Mouse (Mus musculus) left cerebral cortex, postnatal 10 days (tissue): ENCODE data around the gene Odc1. TPM values are rescaled to one million over a fixed set of nuclear protein-coding genes. Genes with fewer than 3 reads are reported as not detected.

Experiments
- DNase-seq, 2 experiments: peaks; one replicate each; pipeline ENCODE4 v3.0.0; 2021 to 2022; ENCODE audit warnings: low spot score in 2 of 2, mixed read lengths in 1 of 2; ENCODE audit errors: extremely low spot score in 1 of 2
- intact Hi-C: fragments of 180-260 bp; cut with DNase I; formaldehyde crosslinking; loops from one replicate; pipeline ENCODE4 v1.15.1; 2025
- total RNA-seq, 2 experiments: library from RNA; stranded (reverse); gene quantifications; 2 replicates each; pipeline ENCODE4 v1.2.3; 2021

The Odc1 gene
- total RNA-seq, 2 experiments from 2014 or later: 82.2 to 85.0 TPM

DNA sequence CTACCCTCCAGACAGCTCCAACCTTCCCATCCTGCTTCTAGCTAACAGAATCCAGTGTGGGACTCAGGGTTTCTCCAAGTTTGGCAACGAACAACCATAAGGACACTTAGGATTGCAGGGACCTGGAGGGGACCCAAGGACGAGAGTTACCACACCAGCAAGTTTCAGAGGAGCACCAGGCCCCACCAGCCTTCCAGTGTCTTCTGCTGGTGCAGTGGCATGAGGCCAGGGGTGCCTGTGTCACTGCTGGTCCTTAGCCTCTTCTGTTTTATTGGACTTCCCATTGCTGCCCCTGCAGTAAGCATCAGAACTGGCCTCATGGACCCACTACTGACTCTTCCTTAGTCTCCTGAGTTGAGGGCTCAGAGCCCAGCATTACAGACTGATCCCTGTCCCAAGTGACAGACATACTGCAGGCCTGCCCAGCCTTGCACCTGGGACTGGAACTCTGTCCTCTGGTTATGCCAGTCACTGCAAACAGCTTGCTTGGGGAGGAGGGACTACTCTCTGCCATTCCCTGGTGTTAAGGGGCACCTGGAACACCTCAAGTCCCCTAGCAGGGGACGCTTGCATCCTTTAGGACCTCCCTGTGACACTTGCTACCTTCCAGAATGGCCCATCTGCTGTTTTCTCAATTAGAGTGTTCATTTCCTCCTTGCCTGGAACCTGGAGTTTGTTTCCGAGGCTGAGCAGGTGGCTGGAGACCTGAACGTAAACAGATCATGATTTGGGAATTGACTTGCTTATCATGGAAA is 30.7 kb downstream of the Odc1 start:
- intact Hi-C loops: no loop called here
- no peak for DNase-seq

DNA sequence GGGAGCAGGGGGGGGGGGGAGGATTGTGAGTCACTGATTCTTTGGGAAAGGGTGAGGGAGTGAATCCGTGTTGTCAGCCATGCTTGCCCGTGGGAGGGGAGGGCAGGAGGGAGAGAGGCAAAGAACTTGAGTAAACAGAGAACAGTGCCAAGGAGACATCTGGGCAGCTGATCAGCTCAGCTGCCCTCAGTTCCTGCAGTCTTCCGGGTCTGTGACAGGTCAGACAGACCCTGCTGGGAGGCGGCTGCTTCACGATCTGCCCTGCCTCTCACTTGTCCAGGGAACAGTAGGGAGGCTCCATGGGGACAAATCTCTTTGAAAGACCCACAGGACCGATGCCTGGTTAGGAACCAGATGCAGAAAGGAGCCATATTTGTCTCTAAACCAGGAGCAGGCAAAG is 31.4 kb downstream of the Odc1 start:
- DNase-seq: peak in 1 of 2 experiments; percentile 59
- intact Hi-C loops: no loop called here

DNA sequence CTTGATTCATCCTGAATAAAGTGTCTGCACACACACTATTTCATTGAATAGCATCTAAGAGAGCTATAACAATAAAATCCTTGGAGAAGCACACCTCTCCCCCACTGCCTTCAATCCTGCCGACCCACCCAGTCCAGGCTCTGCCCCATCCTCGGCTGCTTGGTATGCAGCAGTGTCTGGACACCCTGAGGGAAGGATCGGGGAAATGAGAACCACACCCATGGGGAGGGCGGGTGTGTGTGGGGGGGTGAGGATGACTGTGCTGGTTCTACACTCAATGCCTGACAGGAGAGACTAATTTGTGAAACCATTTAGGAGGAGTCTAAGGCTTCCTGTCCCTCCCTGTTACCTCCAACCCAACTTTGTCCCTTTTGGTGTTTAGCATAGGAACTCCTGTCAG is 34.0 kb downstream of the Odc1 start:
- no peak for DNase-seq
- intact Hi-C loops: no loop called here

DNA sequence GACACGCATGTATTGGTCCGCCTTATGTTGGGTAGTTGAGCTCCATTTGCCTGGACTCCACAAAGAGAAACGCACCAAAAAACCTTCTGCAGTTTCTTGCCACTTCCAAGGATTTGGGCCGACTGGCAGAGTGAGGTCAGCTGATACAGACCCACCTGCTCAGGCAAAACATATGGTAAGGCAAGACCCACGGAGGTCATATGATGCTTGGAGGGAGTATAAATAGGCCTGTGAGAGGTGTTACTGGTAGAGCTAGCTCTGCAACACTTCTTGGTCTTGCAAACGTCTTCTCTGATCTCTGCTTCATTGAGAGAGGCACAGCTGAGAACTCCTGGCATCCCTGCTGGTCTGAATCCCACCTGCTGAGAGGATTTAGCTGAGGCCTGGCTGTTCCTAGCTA is 36.4 kb downstream of the Odc1 start:
- intact Hi-C loops: no loop called here
- no peak for DNase-seq

DNA sequence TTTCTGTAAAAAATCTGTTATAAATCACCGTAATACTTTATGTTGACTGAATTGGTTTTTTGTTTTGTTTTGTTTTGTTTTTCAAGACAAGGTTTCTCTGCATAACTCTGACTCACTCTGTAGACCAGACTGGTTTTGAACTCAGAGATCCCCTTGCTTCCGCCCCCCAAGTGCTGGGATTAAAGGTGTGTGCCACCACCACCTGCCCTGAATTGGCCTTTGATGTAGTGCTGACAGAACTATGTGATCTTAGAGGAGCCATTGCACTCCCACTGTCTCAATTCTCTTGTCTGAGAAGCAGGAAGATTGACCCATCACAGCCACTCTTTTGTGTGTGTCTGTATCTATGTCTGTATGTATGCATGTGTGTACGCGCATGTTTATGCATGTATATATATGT is 37.8 kb downstream of the Odc1 start:
- intact Hi-C loops: no loop called here
- DNase-seq: no peak

DNA sequence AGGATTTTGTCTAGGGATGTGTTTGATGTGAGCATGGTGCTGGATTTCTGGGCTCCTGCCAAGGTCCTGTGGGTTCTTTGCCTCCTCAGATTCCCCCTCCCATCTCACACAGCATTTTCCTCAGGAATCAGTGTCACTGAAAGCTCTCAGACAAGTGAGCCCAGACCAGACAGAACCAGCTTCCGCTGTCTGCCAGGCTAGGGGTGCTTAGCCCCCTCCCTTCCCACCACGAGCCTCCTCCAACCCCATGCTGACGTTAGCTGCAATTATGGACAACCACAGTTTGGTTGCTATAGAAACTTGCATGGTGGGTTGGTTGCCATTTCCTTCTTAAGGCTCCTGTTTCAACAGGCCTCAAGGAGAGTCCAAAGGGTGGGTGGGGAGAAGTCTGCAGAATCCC is 39.3 kb downstream of the Odc1 start:
- intact Hi-C loops: no loop called here
- peak; percentile 20 to 45 for DNase-seq

DNA sequence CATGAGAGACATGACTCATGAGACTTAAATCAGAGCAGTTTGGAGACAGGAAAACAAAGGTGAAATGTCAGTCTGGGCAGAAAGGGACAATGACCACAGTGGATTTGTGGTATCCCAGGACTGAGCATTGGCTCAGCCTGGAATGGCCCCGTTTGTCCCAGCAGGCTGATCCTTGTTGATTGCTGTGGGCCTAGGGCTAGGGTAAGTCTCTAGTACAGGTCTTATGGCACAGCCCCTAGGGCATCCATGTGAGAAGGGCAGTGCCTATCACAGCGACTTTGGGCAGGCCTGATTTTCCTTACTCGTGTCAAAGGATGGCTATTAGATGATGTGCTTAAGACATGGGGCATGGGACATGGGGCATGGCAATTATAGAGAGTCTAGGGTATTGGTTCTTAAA is 41.4 kb downstream of the Odc1 start:
- no peak for DNase-seq
- intact Hi-C loops: no loop called here

DNA sequence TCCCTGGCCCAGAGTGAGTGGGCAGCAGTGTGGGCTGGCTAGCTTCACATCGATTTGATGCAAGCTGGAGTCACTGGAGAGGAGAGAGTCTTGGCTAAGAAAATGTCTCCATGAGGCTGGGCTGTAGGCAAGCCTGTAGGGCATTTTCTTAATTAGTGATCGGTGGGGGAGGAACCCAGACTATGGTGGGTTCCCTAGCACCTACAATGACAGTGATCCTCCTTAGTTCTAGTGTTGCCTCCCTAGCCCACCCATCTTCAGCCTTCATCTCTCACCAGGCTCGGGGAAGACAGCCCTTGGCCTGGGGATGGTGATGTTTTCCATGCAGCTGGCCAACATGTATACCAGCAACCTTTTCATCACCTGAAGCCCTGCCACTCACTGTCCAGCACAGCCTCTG is 43.8 kb downstream of the Odc1 start:
- intact Hi-C loops: no loop called here
- DNase-seq: no peak

DNA sequence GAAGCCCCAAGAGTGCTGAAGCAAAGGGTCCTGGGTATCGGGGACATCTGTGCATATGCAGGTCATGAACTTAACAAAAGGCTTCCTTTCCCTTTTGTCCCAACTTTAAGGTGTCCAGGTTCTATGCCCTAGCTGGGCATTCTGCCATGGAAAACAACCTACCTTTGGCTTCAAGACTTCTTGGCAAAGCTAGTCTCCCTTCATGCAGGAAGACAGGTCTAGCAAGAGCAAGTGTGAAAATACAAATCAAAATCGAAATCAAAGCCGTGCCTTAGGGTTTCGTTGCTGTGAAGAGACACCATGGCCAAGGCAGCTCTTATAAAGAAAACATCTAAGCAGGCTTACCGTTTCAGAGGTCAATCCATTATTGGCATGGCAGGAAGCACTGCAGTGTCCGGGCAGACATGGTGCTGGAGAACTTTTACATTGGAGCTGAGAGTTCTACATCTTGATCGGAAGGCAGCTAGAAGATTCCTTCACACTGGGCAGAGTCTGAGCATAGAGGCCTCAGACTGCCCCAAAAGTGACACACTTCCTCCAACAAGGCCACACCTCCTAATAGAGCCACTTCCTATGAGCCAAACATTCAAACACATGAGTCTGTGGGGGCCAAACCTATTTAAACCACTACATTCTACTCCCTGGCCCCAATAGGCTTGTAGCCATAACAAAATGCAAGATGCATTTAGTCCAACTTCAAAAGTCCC is 44.5 kb downstream of the Odc1 start:
- intact Hi-C loops: no loop called here
- DNase-seq: no peak

DNA sequence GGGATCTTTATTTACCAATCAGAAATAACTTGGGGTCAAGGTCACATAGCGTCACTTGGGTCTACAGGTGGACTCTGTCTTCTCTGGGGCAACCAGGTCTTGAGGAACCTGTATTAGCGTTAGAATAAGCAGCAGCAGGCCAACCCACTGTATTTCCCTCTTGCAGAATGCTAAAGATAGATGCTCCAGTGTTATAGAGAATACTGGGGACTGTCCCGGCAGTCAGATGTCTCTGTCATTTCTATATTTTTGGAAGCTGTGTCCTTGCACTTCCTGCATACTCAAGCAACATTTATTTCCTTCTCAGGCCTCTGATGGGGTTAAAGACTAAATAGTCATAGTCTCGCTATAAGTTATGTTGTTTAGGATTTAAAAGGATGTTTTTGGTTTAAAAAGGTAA is 46.7 kb downstream of the Odc1 start:
- no peak for DNase-seq
- intact Hi-C loops: no loop called here

DNA sequence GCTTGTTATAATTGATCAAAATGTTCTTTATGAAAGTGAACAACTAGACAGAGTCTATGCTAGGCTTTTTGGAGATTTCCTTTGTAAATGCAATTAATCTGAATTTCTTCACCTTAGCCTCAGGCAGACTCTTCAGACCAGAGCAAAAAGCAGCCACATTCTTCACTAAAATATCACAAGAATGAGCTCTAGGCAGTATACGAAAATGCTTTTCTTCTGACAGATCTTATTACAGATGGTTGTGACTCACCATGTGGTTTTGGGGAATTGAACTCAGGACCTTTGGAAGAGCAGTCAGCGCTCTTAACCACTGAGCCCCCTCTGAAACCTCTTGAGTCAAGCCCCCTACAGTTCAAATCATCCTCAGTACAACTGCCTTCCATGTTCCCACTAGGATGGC is 49.4 kb downstream of the Odc1 start:
- intact Hi-C loops: no loop called here
- no peak for DNase-seq

DNA sequence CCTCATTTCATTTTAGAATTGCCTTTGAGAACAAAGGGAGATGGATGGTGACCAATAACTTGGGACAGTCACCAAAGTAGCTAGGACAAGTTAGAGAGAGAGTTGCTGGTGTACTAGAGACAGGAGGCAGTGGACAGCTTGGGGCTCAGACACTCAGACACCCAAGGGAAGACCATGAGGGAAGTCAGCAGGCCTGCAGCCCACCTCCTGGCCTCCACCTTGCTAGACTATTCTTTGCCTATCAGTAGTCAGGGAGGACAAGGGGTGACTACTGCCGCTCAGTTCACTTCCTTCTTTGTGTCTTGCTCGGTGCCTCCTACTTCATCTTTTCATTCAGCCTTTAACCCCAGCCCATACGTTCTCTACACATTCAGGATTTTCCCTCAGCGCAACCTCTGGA is 50.1 kb downstream of the Odc1 start:
- intact Hi-C loops: no loop called here
- no peak for DNase-seq

DNA sequence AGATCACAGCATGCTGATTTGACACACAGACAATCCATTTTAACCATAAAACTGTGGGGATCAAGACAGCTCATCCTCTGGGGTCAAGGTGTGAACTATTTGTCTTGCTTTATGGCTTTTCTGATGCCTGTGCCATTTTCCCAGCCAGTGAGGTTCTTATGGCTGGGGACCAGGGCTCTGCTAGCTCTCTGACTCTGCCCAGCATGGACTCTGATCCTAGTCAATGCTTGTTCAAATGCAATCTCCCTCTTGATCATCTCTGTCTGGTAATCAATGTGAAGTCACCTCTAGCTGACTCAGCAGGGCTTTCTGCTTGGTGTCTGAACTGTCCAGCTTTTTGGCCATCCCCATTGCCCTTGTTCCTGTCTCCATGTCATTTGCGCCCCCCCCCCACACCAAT is 50.6 kb downstream of the Odc1 start:
- DNase-seq: no peak
- intact Hi-C loops: no loop called here

Other genes with a start within 250 kb of the Odc1 start
- gene Atp6v1c2, start 215.4 kb upstream of the Odc1 start, total RNA-seq: 1 to 10 TPM; 6.6 to 8.1 TPM
- gene Nol10, start 196.3 kb upstream of the Odc1 start, total RNA-seq: 10 to 100 TPM; 21.7 to 21.9 TPM
- 10 to 100 TPM; 54.8 to 66.9 TPM for gene Hpcal1, start 146.1 kb downstream of the Odc1 start, total RNA-seq